In the genomic region with DNA sequence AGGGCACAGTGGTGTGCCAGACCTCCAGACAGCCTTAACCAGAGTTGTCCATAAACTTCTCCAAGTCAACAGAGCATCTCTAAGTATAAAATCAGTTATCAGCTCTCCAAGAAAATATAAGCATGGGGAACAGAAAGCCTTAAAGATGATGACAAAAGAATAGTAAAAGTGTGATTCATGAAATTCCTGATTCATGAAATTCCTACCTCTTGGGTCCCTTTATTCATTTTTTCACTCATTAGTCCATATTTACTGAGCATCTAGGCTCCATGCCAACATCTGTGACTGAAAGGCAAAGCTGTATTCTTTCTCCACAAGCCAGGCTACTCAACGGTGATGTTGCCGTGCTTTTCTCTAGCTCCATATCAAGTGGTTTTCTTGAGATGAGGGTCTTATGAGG, we compare ENCODE assay signal across 12 mouse cellular contexts.
"Had no signal": no experiment of that assay in that cellular context is flagged by ENCODE, and none has a peak within 500 bp of the region (broad histone marks: within the 10 kb centered on the region; RNA-seq: fewer than 3 reads in every experiment).

No protein-coding gene starts in this region.

- DNase-seq: retina, postnatal 1 day; right cerebral cortex, adult 18-20 months; right cerebral cortex, postnatal 14 days; right cerebral cortex, postnatal 25 days; right cerebral cortex, postnatal 4 days; spleen, adult 18-20 months; thymus, adult 18-20 months; thymus, adult 2 months; thymus, postnatal 14 days; thymus, postnatal 25 days; thymus, postnatal 36 days; thymus, postnatal 4 days had no signal
